Mouse (Mus musculus): Measurements from ENCODE around the gene Kcp. TPM values are rescaled to one million over a fixed set of nuclear protein-coding genes. Genes with fewer than 3 reads are reported as not detected.

Kcp gene
- polyA plus RNA-seq, 1 experiment from 2014 or later: 38.7 TPM

- Histone ChIP-seq H3K36me3 (peaks cover 26% of the 10 kb centered on the region; the same call in 1 of the 2 replicates), H3K4me1 (replicated peaks) (no peaks in the 10 kb centered on the region), H3K4me2 (no peak overlapping the region), H3K27ac (no peak overlapping the region), H3K9me3 (no peaks in the 10 kb centered on the region), H3K4me3 (replicated peaks) (no peak overlapping the region), H3K27me3 (peaks cover 9% of the 10 kb centered on the region), H3K9ac (replicated peaks) (no peak overlapping the region)
- 73% methylated on average over 6 of the region's 6 CpGs for WGBS
- no peak for ATAC-seq (ENCODE audit: insufficient number of reproducible peaks, insufficient read depth, low FRiP score, low TSS enrichment, low read depth)
These were observed 27.6 kb upstream of the Kcp start for GRCm38 (mm10) chr6:29535316-29535715.

DNA sequence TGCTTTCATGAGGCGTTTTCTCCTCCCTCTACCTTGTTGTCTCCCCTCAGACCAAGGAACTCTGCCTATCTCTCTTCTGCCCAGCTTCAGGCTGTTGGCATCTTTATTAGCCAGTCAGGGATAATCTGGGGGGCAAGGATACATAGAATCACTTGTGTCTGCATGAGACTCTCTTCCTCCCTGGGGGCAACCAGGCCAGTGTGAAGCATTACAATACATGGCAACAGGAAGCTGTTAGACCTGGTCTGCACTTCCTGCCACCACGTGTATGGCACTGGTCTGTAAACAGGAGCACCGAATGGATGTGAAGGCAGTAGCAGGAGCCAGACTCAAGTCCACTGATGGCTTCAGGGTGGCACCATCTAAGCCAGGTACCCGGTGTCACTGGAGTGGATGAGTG is 22.3 kb upstream of the Kcp start:
- no peak overlapping the region for H3K4me2 ChIP-seq
- ATAC-seq (ENCODE audit: insufficient number of reproducible peaks, insufficient read depth, low FRiP score, low TSS enrichment, low read depth): no peak
- no peak overlapping the region for H3K27ac ChIP-seq
- WGBS: 60% methylated on average over 4 of the region's 4 CpGs
- no peaks in the 10 kb centered on the region for H3K36me3 ChIP-seq
- H3K27me3 ChIP-seq: peaks cover 56% of the 10 kb centered on the region
- H3K9ac ChIP-seq (replicated peaks): no peak overlapping the region
- peaks cover 16% of the 10 kb centered on the region for H3K4me1 ChIP-seq (replicated peaks)
- no peaks in the 10 kb centered on the region for H3K9me3 ChIP-seq
- H3K4me3 ChIP-seq (replicated peaks): no peak overlapping the region

DNA sequence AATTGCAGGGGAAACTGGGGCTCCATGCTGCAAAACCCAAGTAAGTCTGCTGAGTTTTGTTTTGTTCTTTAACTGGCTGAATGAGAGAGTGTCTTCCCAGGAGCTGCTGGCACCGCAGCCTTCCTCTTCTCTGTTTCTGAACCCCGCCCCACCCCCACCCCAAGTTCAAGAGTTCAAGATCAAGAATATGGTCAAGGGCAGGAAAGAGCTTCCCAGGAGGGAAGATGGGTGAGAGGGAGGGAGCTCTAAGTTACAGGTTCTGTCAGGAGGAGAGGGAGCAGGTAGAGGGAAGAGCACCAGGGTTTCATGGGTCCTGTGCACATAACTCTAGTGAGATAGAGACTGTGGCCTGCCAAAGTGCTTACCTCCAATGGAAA is 21.7 kb upstream of the Kcp start:
- no peak for ATAC-seq (ENCODE audit: insufficient number of reproducible peaks, insufficient read depth, low FRiP score, low TSS enrichment, low read depth)
- H3K4me3 ChIP-seq (replicated peaks): no peak overlapping the region
- H3K27me3 ChIP-seq: peaks cover 56% of the 10 kb centered on the region
- 38% methylated on average over 2 of the region's 2 CpGs for WGBS
- peaks cover 16% of the 10 kb centered on the region for H3K4me1 ChIP-seq (replicated peaks)
- no peaks in the 10 kb centered on the region for H3K9me3 ChIP-seq
- H3K27ac ChIP-seq: no peak overlapping the region
- no peaks in the 10 kb centered on the region for H3K36me3 ChIP-seq
- H3K4me2 ChIP-seq: no peak overlapping the region
- no peak overlapping the region for H3K9ac ChIP-seq (replicated peaks)

- WGBS: 34% methylated on average over 13 of the region's 13 CpGs
- no peaks in the 10 kb centered on the region for H3K9me3 ChIP-seq
- ATAC-seq (ENCODE audit: insufficient number of reproducible peaks, insufficient read depth, low FRiP score, low TSS enrichment, low read depth): no peak
- peaks cover 56% of the 10 kb centered on the region for H3K27me3 ChIP-seq
- no peaks in the 10 kb centered on the region for H3K36me3 ChIP-seq
- H3K4me3 ChIP-seq (replicated peaks): no peak overlapping the region
- no peak overlapping the region for H3K9ac ChIP-seq (replicated peaks)
- peaks cover 16% of the 10 kb centered on the region for H3K4me1 ChIP-seq (replicated peaks)
- no peak overlapping the region for H3K27ac ChIP-seq
- H3K4me2 ChIP-seq: 0 out of 2 replicates have a peak overlapping the region, but pooled peaks have one; percentile 99
These were observed 21.1 kb upstream of the Kcp start for GRCm38 (mm10) chr6:29528561-29529443.

GRCm38 (mm10) chr6:29528165-29528505 is 20.4 kb upstream of the Kcp start:
- Histone ChIP-seq H3K9me3 (no peaks in the 10 kb centered on the region), H3K27me3 (peaks cover 56% of the 10 kb centered on the region), H3K4me3 (replicated peaks) (peak overlapping the region; percentile 65; the same call in 1 of the 2 replicates), H3K9ac (replicated peaks) (no peak overlapping the region), H3K4me1 (replicated peaks) (peaks cover 16% of the 10 kb centered on the region), H3K27ac (no peak overlapping the region), H3K4me2 (peak overlapping the region; percentile 99), H3K36me3 (no peaks in the 10 kb centered on the region)
- 18% methylated on average over 8 of the region's 8 CpGs for WGBS
- no peak for ATAC-seq (ENCODE audit: insufficient number of reproducible peaks, insufficient read depth, low FRiP score, low TSS enrichment, low read depth)

DNA sequence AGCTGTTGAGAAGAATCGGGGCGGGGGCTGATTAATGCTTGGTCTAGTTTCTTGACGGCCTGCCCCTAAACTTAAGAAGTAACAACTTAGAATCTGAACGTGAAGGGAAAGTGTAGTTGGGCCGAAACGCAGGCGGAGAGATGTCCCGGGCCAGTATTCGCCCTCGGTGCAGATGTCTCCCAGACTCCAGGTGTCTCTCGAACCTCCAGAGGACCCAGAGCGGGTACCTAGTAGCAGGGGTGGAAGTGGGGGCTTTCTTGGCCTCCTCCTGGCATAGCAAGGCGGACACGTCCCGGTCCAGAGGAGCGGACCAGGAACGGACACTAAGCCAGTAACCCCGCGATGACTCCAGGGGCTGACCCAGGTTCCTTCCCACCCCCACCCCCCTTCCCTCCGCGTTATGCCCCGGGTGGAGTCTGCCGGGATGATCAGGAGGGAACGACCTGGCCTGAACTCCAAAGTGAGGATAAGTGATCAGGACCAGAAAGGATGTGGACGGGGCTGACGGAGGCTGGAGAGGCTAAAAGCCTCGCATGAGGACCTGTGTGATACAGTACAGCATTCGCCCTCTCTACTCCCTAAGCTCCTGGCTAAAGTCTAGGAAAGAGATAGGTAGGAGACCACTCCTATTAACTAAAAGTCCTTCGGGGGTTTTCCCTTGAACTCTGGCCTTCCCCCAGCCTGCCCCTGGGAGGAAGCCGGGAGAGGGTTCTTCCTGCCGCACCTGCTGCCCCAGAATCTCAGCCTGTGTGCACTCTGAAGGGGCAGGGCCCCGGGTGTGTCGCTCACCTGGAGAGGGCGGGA is 19.8 kb upstream of the Kcp start:
- Histone ChIP-seq H3K36me3 (no peaks in the 10 kb centered on the region), H3K27ac (no peak overlapping the region), H3K4me2 (peak overlapping the region; percentile 99), H3K9ac (replicated peaks) (peak overlapping the region; percentile 18; the same call in 1 of the 2 replicates), H3K27me3 (peaks cover 56% of the 10 kb centered on the region), H3K4me1 (replicated peaks) (peaks cover 16% of the 10 kb centered on the region), H3K4me3 (replicated peaks) (peak overlapping the region; percentile 65), H3K9me3 (no peaks in the 10 kb centered on the region)
- ATAC-seq (ENCODE audit: insufficient number of reproducible peaks, insufficient read depth, low FRiP score, low TSS enrichment, low read depth): no peak
- WGBS: 3% methylated on average over 34 of the region's 34 CpGs

DNA sequence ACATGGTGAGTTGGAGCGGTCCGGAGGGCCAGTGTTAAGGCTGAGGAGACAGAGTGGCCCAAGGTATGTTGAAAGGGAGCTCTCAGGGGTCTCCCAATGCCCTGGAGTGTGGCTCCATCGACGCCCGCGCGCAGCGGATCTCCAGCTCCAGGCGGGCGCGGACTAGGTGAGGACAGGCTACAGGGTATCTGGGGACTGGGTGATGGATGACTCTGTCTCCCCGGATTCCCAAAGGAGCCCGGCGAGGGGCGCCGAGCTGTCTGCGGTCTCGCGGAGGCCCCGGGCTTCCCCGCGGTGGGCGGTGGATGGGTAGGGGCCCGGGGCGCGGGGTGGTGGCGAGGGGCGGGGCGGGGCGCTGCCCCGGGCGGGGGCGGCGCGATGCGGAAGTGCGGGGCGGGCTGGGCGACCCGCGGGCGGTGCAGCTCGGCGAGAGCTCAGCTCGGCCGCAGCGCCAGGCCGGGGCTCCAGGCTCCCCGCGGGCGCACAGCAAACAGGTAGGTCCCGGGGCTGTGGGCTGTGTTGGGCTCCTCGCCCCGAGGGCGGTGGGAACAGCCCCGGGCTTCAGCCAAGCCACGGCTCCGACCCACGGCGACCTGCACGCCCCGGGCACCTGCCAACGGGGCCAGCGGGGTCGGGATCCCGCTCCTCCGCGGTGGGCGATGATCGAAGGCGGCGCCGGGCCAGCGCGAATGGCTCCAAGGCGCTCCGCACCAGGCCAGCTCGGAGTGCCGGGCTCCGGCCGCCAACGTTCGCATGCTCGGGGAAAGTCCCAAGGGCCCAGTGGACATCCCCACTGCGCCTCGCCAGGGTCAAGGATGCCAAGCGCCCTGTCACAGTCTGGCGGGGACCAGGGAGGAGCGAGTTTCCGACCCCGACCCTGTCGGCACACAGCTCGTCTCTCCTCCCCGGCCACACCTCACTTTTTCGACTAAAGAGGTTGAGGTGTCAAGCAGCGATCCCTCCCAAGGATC is 18.8 kb upstream of the Kcp start, which contains the start of gene Irf5:
Irf5 (plus strand) TSS at position 345 of the 971 bp plus-strand sequence.
- WGBS: under 1% methylated on average over 92 of the region's 96 CpGs
- H3K9me3 ChIP-seq: no peaks in the 10 kb centered on the region
- peak within 1 kb of the TSS; percentile 66 for H3K9ac ChIP-seq (replicated peaks)
- ATAC-seq (ENCODE audit: insufficient number of reproducible peaks, insufficient read depth, low FRiP score, low TSS enrichment, low read depth): peak; percentile 35; the same call in 1 of the 2 replicates
- peaks cover 56% of the 10 kb centered on the region for H3K27me3 ChIP-seq
- H3K4me3 ChIP-seq (replicated peaks): peak within 1 kb of the TSS; percentile 65
- H3K4me1 ChIP-seq (replicated peaks): peaks cover 16% of the 10 kb centered on the region
- H3K4me2 ChIP-seq: peak within 1 kb of the TSS; percentile 99
- no peak within 1 kb of the TSS for H3K27ac ChIP-seq
- H3K36me3 ChIP-seq: no peaks in the 10 kb centered on the region

DNA sequence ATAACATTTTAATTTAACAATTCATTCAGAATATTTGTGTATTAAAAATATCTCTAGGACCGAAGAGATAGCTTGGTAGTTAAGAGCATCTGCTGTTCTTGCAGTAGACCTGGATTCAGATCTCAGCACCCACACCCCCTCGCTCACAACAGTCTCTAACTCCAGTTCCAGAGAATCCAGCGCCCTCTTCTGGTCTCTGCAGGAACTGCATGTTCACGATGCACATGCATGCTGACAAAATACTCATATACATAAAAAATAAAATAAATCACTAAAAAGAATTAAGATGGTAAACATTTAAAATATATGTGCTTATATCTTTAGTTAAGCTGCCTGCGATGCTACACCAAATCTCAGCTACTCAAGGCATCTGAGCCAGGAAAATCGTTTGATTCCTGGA is 17.5 kb upstream of the Kcp start:
- Histone ChIP-seq H3K36me3 (no peaks in the 10 kb centered on the region), H3K4me2 (no peak overlapping the region), H3K4me3 (replicated peaks) (no peak overlapping the region), H3K4me1 (replicated peaks) (peaks cover 16% of the 10 kb centered on the region), H3K9me3 (no peaks in the 10 kb centered on the region), H3K27ac (no peak overlapping the region), H3K9ac (replicated peaks) (no peak overlapping the region), H3K27me3 (peaks cover 46% of the 10 kb centered on the region)
- WGBS: 70% methylated on average over 6 of the region's 6 CpGs
- no peak for ATAC-seq (ENCODE audit: insufficient number of reproducible peaks, insufficient read depth, low FRiP score, low TSS enrichment, low read depth)

- 60% methylated on average over 6 of the region's 6 CpGs for WGBS
- no peak overlapping the region for H3K4me3 ChIP-seq (replicated peaks)
- no peak overlapping the region for H3K27ac ChIP-seq
These were observed 16.3 kb upstream of the Kcp start for GRCm38 (mm10) chr6:29524034-29524489.

GRCm38 (mm10) chr6:29523301-29524033 is 15.7 kb upstream of the Kcp start:
- Histone ChIP-seq H3K36me3 (no peaks in the 10 kb centered on the region), H3K4me3 (replicated peaks) (no peak overlapping the region), H3K9me3 (no peaks in the 10 kb centered on the region; the same call in 1 of the 2 replicates), H3K4me2 (no peak overlapping the region), H3K27me3 (peaks cover 28% of the 10 kb centered on the region), H3K27ac (no peak overlapping the region), H3K9ac (replicated peaks) (no peak overlapping the region), H3K4me1 (replicated peaks) (peaks cover 16% of the 10 kb centered on the region)
- no peak for ATAC-seq (ENCODE audit: insufficient number of reproducible peaks, insufficient read depth, low FRiP score, low TSS enrichment, low read depth)
- 82% methylated on average over 12 of the region's 12 CpGs for WGBS

More at GRCm38 (mm10) chr6:29524034-29524489, 16.3 kb upstream of the Kcp start:
- H3K9ac ChIP-seq (replicated peaks): no peak overlapping the region
- H3K27me3 ChIP-seq: peaks cover 34% of the 10 kb centered on the region
- H3K9me3 ChIP-seq: no peaks in the 10 kb centered on the region; the same call in 1 of the 2 replicates
- H3K4me2 ChIP-seq: no peak overlapping the region
- peaks cover 16% of the 10 kb centered on the region for H3K4me1 ChIP-seq (replicated peaks)
- no peaks in the 10 kb centered on the region for H3K36me3 ChIP-seq
- no peak for ATAC-seq (ENCODE audit: insufficient number of reproducible peaks, insufficient read depth, low FRiP score, low TSS enrichment, low read depth)

Data from limb, embryonic 12.5 days (tissue).